Mouse (Mus musculus) bone marrow macrophage, adult 2 months (primary cell): ENCODE results near the gene Tmtc2.

Experiments used
- CTCF ChIP-seq: IDR thresholded peaks from 2 replicates; pipeline ENCODE4 v1.5.1; 2012; ENCODE audit warnings: low read depth, mild to moderate bottlenecking, low read length, moderate library complexity
- POLR2A ChIP-seq: IDR thresholded peaks from 2 replicates; pipeline ENCODE4 v1.6.1; 2012; ENCODE audit warnings: mild to moderate bottlenecking, low read depth, low read length, borderline replicate concordance

- no peak for TF ChIP-seq CTCF
- TF ChIP-seq POLR2A: no peak
Measured at GRCm38 (mm10) chr10:105186636-105187035, 387.6 kb downstream of the Tmtc2 start.
